Mouse (Mus musculus) brain, embryonic 14.5 days (tissue): ENCODE data around the gene Ddb1. TPM values are rescaled to one million over a fixed set of nuclear protein-coding genes. Genes with fewer than 3 reads are reported as not detected.

Experiments used
- DNase-seq: peaks from one replicate; pipeline ENCODE4 v3.0.0-alpha.2; 2011; ENCODE audit warnings: low read depth
- CTCF ChIP-seq: fragments of 200-500 bp; IDR thresholded peaks from 2 replicates; pipeline ENCODE4 v1.5.1; 2012; ENCODE audit warnings: inconsistent platforms, mild to moderate bottlenecking, moderate library complexity, borderline replicate concordance; ENCODE audit not compliant: insufficient read depth, insufficient read length; ENCODE audit errors: extremely low read depth
- POLR2A ChIP-seq: fragments of 200-500 bp; IDR thresholded peaks from 2 replicates; pipeline ENCODE4 v1.6.1; 2012; ENCODE audit warnings: mild to moderate bottlenecking, inconsistent platforms, borderline replicate concordance; ENCODE audit not compliant: poor library complexity, insufficient read depth, insufficient read length, severe bottlenecking; ENCODE audit errors: extremely low read depth
- polyA plus RNA-seq: library from polyadenylated mRNA; depleted of rRNA; stranded (reverse); fragments of >200 nt; gene quantifications from 2 replicates; pipeline ENCODE4 v1.2.3, GENCODE M21; 2012

Gene Ddb1
- polyA plus RNA-seq, 1 experiment, result 237 TPM

- DNase-seq, result peak; percentile 96
- TF ChIP-seq POLR2A, result peak; percentile 73; the same call in 1 of the 2 replicates
- peak; percentile 98 for TF ChIP-seq CTCF
Measured at GRCm38 (mm10) chr19:10602787-10603186, 2.3 kb upstream of the Ddb1 start.

- no peak for TF ChIP-seq CTCF
- TF ChIP-seq POLR2A, result no peak
- DNase-seq, result no peak
Measured at GRCm38 (mm10) chr19:10603660-10604523, 1.2 kb upstream of the Ddb1 start.

GRCm38 (mm10) chr19:10604534-10604933 is 593 bp upstream of the Ddb1 start:
- DNase-seq, result no peak
- TF ChIP-seq CTCF (no peak), POLR2A (no peak)

- DNase-seq, result peak; percentile 28
- TF ChIP-seq POLR2A (no peak), CTCF (no peak)
Measured at GRCm38 (mm10) chr19:10605901-10606622, 935 bp downstream of the Ddb1 start.

DNA sequence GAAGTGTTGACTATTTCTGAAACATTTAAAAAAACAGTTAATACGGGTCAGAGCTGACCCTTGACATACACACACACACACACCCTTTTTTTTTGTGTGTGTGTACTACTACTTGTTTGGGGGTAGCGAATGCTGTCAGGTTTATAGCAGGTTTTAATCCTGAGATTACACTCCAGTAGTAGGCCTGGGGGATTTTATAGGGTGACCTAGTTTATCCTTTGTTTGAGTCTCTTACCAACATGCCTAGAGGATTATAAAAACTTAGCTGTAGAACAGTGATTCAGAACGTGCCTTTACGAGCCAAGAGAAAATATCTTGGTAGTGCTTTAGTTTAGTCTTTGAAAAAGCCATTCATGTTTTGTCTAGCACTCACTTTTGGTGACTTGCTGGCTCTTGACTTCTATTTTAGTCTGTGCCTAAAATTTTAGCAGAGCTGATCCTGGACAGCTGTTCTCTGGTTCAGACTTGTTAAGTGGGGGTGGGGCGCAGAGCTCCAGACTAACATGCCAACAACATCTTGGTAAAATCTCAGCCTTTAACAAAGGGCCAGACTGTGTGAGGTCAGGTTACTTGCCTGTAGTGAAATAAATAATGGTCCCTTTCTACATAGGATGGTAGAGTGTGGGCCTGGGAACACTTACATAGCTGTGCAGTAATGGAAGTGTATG is 3.6 kb downstream of the Ddb1 start:
- DNase-seq, result no peak
- no peak for TF ChIP-seq CTCF
- TF ChIP-seq POLR2A, result no peak

- peak; percentile 63 for DNase-seq
- no peak for TF ChIP-seq POLR2A
- TF ChIP-seq CTCF, result peak; percentile 34; the same call in 1 of the 2 replicates
Measured at GRCm38 (mm10) chr19:10634106-10634871, 29.2 kb downstream of the Ddb1 start, which contains the start of gene Vwce. Vwce (plus strand) TSS chr19:10634213.

DNA sequence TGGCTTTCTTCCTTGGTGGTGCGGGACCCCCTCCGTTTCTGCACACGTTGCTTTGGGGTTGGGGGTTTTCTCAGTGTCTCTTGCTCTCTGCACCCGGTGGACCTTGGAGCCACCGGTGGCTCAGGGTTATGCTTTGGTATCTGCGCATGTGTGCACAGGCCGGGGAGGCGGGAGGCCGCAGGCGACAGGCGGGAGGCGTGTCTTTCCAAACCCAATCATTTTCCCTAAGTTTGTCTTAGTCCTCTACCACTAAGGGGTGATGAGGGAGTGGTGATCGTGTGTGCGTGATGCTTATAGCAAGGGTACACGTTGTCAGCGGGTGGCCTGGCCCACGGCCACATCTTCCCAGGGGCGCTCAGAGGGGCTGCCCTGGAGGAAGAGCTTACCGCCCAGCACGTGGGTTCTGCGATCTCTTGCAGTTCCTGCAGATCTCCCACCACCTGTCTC is 29.8 kb downstream of the Ddb1 start:
- no peak for TF ChIP-seq POLR2A
- TF ChIP-seq CTCF, result no peak

GRCm38 (mm10) chr19:10637840-10638239 is 32.7 kb downstream of the Ddb1 start:
- no peak for DNase-seq

More for the DNA sequence above, 29.8 kb downstream of the Ddb1 start:
- DNase-seq, result peak; percentile 68

GRCm38 (mm10) chr19:10640080-10640479 is 35.0 kb downstream of the Ddb1 start:
- TF ChIP-seq CTCF, result no peak
- no peak for TF ChIP-seq POLR2A
- peak; percentile 23 for DNase-seq

More at GRCm38 (mm10) chr19:10637840-10638239, 32.7 kb downstream of the Ddb1 start:
- TF ChIP-seq CTCF (no peak), POLR2A (no peak)

DNA sequence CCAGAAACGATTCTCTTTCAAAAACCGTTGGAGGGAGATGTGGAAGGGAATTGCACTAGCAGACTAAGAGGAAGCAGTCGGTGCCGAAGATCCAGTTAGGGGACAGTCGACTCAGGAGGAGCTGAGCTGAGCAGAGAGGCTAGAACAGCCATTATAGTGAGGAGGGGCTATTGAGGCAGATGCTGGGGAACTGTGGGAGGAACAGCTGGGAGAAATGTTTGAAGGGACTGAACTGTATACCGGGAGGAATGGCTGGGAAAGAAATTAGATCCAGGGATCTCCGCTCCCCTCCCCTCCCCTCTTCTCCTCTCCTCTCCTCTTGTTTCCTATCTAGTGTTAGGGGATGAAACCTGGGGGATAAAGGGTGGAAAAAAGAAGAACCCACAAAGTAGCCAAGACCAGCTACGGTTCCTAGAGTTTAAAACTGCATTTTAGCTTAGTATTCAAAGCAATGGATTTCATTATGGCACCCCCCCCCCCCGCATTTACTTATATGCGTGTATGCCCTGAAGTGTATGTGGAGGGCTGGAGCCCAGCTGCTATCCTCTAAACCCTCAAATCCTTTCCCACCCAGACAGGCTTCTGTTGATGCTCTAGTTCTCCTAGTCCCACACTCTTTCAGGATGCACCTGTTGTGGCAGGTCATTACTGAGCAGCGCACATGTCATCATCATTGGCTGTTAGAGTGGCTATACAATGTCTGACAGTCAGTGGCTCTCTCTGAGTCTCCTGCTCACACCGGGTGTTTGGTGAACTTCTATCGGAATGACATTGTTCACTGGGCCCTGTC is 35.7 kb downstream of the Ddb1 start:
- DNase-seq, result no peak
- no peak for TF ChIP-seq CTCF
- no peak for TF ChIP-seq POLR2A

DNA sequence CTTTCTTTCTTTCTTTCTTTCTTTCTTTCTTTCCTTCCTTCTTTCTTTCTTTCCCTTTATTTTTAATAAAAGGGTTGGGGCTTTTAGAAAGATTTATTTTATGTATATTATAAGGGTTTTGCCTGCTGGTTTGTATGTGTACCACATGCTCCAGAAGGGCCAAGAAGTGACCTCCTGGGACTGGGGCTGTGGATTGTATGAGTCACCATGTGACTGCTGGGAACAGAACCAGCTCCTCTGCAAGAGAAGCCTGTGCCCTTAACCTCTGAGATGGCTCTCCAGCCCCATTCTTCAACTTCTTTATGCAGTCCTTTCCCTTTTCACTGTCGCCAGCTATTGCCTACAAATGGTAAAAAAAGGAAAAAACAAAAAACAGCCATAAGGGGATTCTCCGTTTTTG is 40.5 kb downstream of the Ddb1 start:
- no peak for DNase-seq
- TF ChIP-seq POLR2A (no peak), CTCF (no peak)
